Mouse (Mus musculus) midbrain, embryonic 14.5 days (tissue): ENCODE results near the gene Gk5. TPM values are rescaled to one million over a fixed set of nuclear protein-coding genes. Genes with fewer than 3 reads are reported as not detected.
A peak's percentile ranks its signal among the peaks of the same experiment; 100 is the strongest.
"Not testable (repeated sequence)": the region's sequence is repeated elsewhere in the genome, so short reads cannot be mapped to it uniquely, and the experiment has no call there.

Source experiments
- ATAC-seq: fragments of 200-750 bp; cut with Nextera tagmentation; 2 replicates; pipeline ENCODE4 v1.8.0; 2017; ENCODE audit warnings: moderate number of reproducible peaks, moderate library complexity; ENCODE audit not compliant: low FRiP score, low TSS enrichment
- DNase-seq: peaks from one replicate; pipeline ENCODE4 v3.0.0-alpha.2; 2015
- H3K27ac ChIP-seq: fragments of 300-500 bp; sonication (generic); replicated peaks from 2 replicates; pipeline ENCODE4 v1.5.1; 2014; ENCODE audit warnings: mild to moderate bottlenecking, low read depth, low read length, moderate library complexity
- H3K27me3 ChIP-seq: fragments of 300-500 bp; sonication (generic); 2 replicates; pipeline ENCODE4 v1.6.1; 2014; ENCODE audit warnings: low read length, control low read depth, mixed read lengths; ENCODE audit not compliant: control insufficient read depth, insufficient read depth
- H3K36me3 ChIP-seq: fragments of 300-500 bp; sonication (generic); 2 replicates; pipeline ENCODE4 v1.6.1; 2014; ENCODE audit warnings: low read length, control low read depth; ENCODE audit not compliant: control insufficient read depth, insufficient read depth
- H3K4me1 ChIP-seq: fragments of 300-500 bp; sonication (generic); 2 replicates; pipeline ENCODE4 v1.6.1; 2014; ENCODE audit warnings: mild to moderate bottlenecking, antibody characterized with exemption, low read length, control low read depth; ENCODE audit not compliant: control insufficient read depth, insufficient read depth
- H3K4me2 ChIP-seq: fragments of 300-500 bp; sonication (generic); 2 replicates; pipeline ENCODE4 v1.6.1; 2014; ENCODE audit warnings: mild to moderate bottlenecking, low read length, moderate library complexity
- H3K4me3 ChIP-seq: fragments of 300-500 bp; sonication (generic); replicated peaks from 2 replicates; pipeline ENCODE4 v1.5.1; 2014; ENCODE audit warnings: low read depth, low read length
- H3K9ac ChIP-seq: fragments of 300-500 bp; sonication (generic); replicated peaks from 2 replicates; pipeline ENCODE4 v1.6.1; 2014; ENCODE audit warnings: mild to moderate bottlenecking, low read length, moderate library complexity
- H3K9me3 ChIP-seq: fragments of 300-500 bp; sonication (generic); 2 replicates; pipeline ENCODE4 v1.6.1; 2016; ENCODE audit warnings: low read length, control low read depth, mixed read lengths; ENCODE audit not compliant: control insufficient read depth
- WGBS: fragments of 180-500 bp; shearing (Covaris S2); extraction: QIAGEN DNeasy Blood & Tissue Kit; methylation state at CpG from one replicate; pipeline ENCODE4 v1.1.7; 2014; 5-methylcytosine and 5-hydroxymethylcytosine counted together
- polyA plus RNA-seq: library from polyadenylated mRNA; unstranded; fragments of >200 nt; fragmentation: Nextera tagmentation; extraction: Ambion mirVana; gene quantifications from 2 replicates; pipeline ENCODE4 v1.2.1, GENCODE M21; 2014

Gk5 gene
- polyA plus RNA-seq = 2.3 and 2.8 TPM in 2 replicates

GRCm38 (mm10) chr9:96118861-96119772, at the start of gene Gk5:
Gene Gk5 (plus strand): TSS chr9:96119362.
- peak within 1 kb of the TSS; percentile 62 for H3K9ac ChIP-seq
- no peaks in the 10 kb centered on the region for H3K27me3 ChIP-seq
- 1% methylated on average over 76 of the region's 76 CpGs for WGBS
- ATAC-seq (peak; percentile 99), DNase-seq (peak; percentile 98)
- H3K9me3 ChIP-seq = no peaks in the 10 kb centered on the region
- peak within 1 kb of the TSS; percentile 64 for H3K4me3 ChIP-seq
- no peaks in the 10 kb centered on the region for H3K36me3 ChIP-seq
- H3K27ac ChIP-seq = 0 out of 2 replicates have a peak within 1 kb of the TSS, but pooled peaks have one; percentile 45
- H3K4me1 ChIP-seq = peaks cover 4% of the 10 kb centered on the region; the same call in 1 of the 2 replicates
- H3K4me2 ChIP-seq = peak within 1 kb of the TSS; percentile 75

DNA sequence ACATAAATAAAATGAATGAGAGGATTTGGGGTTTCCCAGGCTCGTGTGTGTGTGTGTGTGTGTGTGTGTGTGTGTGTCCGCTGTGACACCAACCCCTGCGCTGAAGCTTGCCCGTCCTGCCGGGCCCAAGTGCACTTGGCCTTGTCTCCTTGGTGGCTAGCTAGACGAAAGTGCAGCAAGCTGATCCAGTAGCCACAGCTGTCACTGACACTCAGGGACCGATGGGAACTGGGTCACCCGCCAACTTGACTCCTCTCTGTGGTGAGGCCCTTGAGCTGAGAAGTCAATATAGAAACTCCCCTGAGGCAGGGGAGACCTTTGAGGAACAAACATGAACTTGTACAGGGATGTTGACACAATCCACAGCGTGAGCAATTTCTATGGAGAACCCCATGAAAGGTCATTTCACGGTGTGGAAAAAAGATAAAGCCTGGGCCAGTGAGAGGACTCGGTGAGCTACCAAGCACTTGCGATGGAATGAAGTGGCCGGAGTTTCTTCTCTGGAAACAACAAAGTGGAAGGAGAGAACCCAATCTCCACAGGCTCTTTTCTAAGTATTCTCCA, 40.3 kb upstream of the Gk5 start:
- Histone ChIP-seq H3K4me2 (no peak overlapping the region), H3K4me3 (no peak overlapping the region), H3K9me3 (no peaks in the 10 kb centered on the region), H3K27ac (no peak overlapping the region), H3K4me1 (no peaks in the 10 kb centered on the region), H3K9ac (no peak overlapping the region), H3K27me3 (no peaks in the 10 kb centered on the region), H3K36me3 (no peaks in the 10 kb centered on the region)
- ATAC-seq (no peak), DNase-seq (no peak)
- WGBS = 92% methylated on average over 13 of the region's 13 CpGs

DNA sequence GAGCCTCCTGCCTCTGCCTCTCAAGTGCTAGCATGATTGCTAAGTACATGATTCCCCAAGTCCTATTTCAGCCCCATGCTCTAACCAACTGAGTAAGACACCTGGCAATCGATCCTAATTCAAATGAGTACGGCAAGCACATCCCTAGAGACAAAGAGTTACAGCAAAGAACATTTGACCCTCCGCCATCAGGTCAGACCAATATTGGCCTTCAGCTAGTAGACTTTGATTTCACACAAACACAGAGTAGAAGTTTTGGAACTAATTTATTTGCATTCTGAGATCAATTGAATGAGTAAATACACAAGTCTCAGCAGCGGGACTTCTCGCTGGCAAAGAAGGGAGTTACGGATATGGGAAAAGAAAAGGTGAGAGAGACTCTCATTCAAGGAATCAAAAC, 33.9 kb upstream of the Gk5 start:
- Histone ChIP-seq H3K4me3 (no peak overlapping the region), H3K9ac (no peak overlapping the region), H3K27ac (no peak overlapping the region), H3K9me3 (no peaks in the 10 kb centered on the region), H3K4me2 (no peak overlapping the region), H3K4me1 (no peaks in the 10 kb centered on the region), H3K27me3 (no peaks in the 10 kb centered on the region), H3K36me3 (no peaks in the 10 kb centered on the region)
- DNase-seq (no peak), ATAC-seq (no peak)
- 91% methylated on average over 6 of the region's 6 CpGs for WGBS

GRCm38 (mm10) chr9:96087671-96088070, 31.5 kb upstream of the Gk5 start:
- Histone ChIP-seq H3K9me3 (no peaks in the 10 kb centered on the region), H3K9ac (no peak overlapping the region), H3K4me3 (no peak overlapping the region), H3K27ac (no peak overlapping the region), H3K4me1 (no peaks in the 10 kb centered on the region), H3K27me3 (no peaks in the 10 kb centered on the region), H3K36me3 (no peaks in the 10 kb centered on the region), H3K4me2 (no peak overlapping the region)
- DNase-seq = no peak
- WGBS = 91% methylated on average over 2 of the region's 2 CpGs
- ATAC-seq = no peak

- not testable (repeated sequence) for H3K4me2 ChIP-seq, ATAC-seq, H3K4me1 ChIP-seq, H3K36me3 ChIP-seq, H3K4me3 ChIP-seq, H3K27me3 ChIP-seq, H3K9me3 ChIP-seq, DNase-seq, H3K27ac ChIP-seq, H3K9ac ChIP-seq
- 76% methylated on average over 3 of the region's 3 CpGs for whole genome bisulfite sequencing
These were observed 30.7 kb upstream of the Gk5 start for GRCm38 (mm10) chr9:96088456-96088855.

DNA sequence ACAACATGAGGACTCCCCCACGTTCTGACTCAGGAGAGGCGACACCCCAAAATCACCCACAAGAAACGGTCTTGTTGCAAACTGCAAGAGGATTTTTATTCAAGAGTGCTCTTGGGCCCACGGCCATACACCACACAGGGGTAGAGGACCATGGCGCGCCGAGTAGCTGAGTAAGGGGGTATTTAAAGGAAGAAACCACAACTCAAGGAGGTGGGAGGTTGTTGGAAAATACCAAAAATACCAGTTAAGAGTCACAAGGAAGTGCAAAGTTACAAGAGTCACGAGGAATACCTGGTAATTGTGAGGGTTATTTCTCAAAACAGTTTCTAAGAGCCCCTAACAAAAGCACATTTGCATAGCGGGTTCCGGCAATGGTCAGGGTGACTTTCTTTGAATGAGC, 26.5 kb upstream of the Gk5 start:
- not testable (repeated sequence) for DNase-seq, H3K27me3 ChIP-seq, H3K9ac ChIP-seq, H3K4me3 ChIP-seq, H3K36me3 ChIP-seq, H3K27ac ChIP-seq, H3K4me2 ChIP-seq, ATAC-seq, H3K4me1 ChIP-seq
- WGBS = 89% methylated on average over 10 of the region's 10 CpGs
- H3K9me3 ChIP-seq = peaks cover 14% of the 10 kb centered on the region

GRCm38 (mm10) chr9:96093221-96093620, 25.9 kb upstream of the Gk5 start:
- Histone ChIP-seq H3K4me1 (no peaks in the 10 kb centered on the region), H3K9me3 (peaks cover 15% of the 10 kb centered on the region), H3K36me3 (no peaks in the 10 kb centered on the region), H3K4me2 (no peak overlapping the region), H3K9ac (no peak overlapping the region), H3K27ac (no peak overlapping the region), H3K4me3 (no peak overlapping the region), H3K27me3 (no peaks in the 10 kb centered on the region)
- ATAC-seq = no peak
- 89% methylated on average over 1 of the region's 1 CpGs for WGBS
- no peak for DNase-seq

DNA sequence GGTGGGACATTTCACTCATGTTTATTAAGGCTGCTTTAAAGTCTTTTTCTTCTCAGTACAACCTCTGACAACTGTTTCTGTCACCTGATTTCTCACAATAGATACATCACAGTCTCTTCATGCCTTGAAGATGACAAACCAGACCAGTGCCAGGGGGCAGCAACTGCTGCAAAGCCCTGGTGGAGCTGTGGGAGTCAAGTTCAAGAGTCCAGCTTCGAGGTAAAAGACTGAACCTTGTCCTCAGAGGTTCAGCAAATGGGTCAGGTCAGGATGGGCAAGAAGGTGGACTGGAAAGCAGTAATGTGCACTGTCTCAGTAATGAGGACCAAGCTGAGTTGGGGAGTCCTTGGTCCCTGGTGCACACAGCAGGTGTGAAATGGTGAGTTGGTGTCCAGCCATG, 24.8 kb upstream of the Gk5 start:
- DNase-seq (no peak), ATAC-seq (no peak)
- Histone ChIP-seq H3K27me3 (no peaks in the 10 kb centered on the region), H3K4me1 (no peaks in the 10 kb centered on the region), H3K36me3 (no peaks in the 10 kb centered on the region), H3K9ac (no peak overlapping the region), H3K9me3 (peaks cover 22% of the 10 kb centered on the region), H3K4me3 (no peak overlapping the region), H3K4me2 (no peak overlapping the region), H3K27ac (no peak overlapping the region)
- WGBS = 59% methylated on average over 1 of the region's 1 CpGs

GRCm38 (mm10) chr9:96095192-96095591, 24.0 kb upstream of the Gk5 start:
- WGBS = 80% methylated on average over 1 of the region's 1 CpGs
- ATAC-seq (no peak), DNase-seq (no peak)
- H3K27me3 ChIP-seq = no peaks in the 10 kb centered on the region
- H3K4me3 ChIP-seq = no peak overlapping the region
- H3K27ac ChIP-seq = no peak overlapping the region
- no peak overlapping the region for H3K9ac ChIP-seq
- H3K4me1 ChIP-seq = no peaks in the 10 kb centered on the region
- no peaks in the 10 kb centered on the region for H3K36me3 ChIP-seq
- H3K9me3 ChIP-seq = peaks cover 25% of the 10 kb centered on the region
- no peak overlapping the region for H3K4me2 ChIP-seq
